Mouse (Mus musculus): Measurements from ENCODE around the gene Prss12.

DNA sequence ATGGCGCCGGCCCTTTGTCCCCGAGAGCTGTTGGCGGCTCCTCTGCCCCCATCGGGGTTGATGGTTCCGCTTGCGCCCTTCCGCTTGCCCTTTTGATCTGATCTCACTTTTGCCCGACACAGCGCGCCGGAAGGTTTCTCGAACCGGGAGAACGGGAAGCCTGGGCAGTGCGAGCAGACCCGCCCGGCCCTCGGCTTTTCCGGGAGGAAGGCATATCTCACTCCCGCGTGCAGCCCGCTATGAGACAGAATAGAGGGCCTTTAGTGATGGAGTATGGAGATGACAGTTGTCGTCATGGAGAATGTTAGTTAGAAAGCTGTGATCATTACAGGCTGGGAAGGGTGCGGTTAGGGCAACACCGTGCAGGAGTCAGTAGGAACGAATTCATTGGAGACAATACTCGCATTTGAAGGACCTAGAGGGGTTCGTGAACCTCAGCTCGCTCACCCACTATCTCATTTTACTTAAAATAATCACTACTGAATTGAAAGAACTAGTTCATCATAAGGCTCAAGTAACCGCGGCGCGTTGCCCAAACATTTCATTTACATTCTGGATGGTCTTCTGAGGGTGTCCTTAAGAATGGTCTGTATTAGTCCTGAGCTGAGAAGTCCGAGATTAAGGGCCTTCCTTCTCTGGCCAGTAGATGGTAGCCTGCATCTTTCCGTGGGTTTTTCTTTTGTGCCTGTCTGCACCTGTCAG lies 62.1 kb downstream of the Prss12 start:
- TF ChIP-seq CTCF (IDR thresholded peaks at IDR 0.05; ENCODE audit: low read depth, low read length) (no peak), POLR2A (IDR thresholded peaks at IDR 0.05; ENCODE audit: extremely low read depth, insufficient read depth, low read length) (peak; percentile 68; the same call in 1 of the 2 replicates)
